Mouse (Mus musculus) heart, embryonic 13.5 days (tissue): Measurements from ENCODE around the gene Calr. TPM values are rescaled to one million over a fixed set of nuclear protein-coding genes. Genes with fewer than 3 reads are reported as not detected.

Experiments
- ATAC-seq: fragments of 200-750 bp; cut with Nextera tagmentation; 2 replicates; pipeline ENCODE4 v1.8.0; 2017; ENCODE audit warnings: moderate TSS enrichment; ENCODE audit not compliant: insufficient number of reproducible peaks, low FRiP score, low TSS enrichment; ENCODE audit errors: extremely low read depth
- H3K27ac ChIP-seq: fragments of 300-500 bp; sonication (generic); replicated peaks from 2 replicates; pipeline ENCODE4 v1.5.1; 2015; ENCODE audit warnings: moderate library complexity, mild to moderate bottlenecking, inconsistent platforms
- H3K27me3 ChIP-seq: fragments of 300-500 bp; sonication (generic); replicated peaks from 2 replicates; pipeline ENCODE4 v1.6.1; 2015; ENCODE audit warnings: mild to moderate bottlenecking, inconsistent platforms
- H3K36me3 ChIP-seq: fragments of 300-500 bp; sonication (generic); 2 replicates; pipeline ENCODE4 v1.6.1; 2015; ENCODE audit warnings: mild to moderate bottlenecking, inconsistent platforms
- H3K4me1 ChIP-seq: fragments of 300-500 bp; sonication (generic); 2 replicates; pipeline ENCODE4 v1.6.1; 2015; ENCODE audit warnings: inconsistent platforms
- H3K4me2 ChIP-seq: fragments of 300-500 bp; sonication (generic); 2 replicates; pipeline ENCODE4 v1.6.1; 2015; ENCODE audit warnings: inconsistent platforms, mild to moderate bottlenecking, moderate library complexity
- H3K4me3 ChIP-seq: fragments of 300-500 bp; sonication (generic); 2 replicates; pipeline ENCODE4 v1.5.1; 2015; ENCODE audit warnings: moderate library complexity, mild to moderate bottlenecking, inconsistent platforms
- H3K9ac ChIP-seq: fragments of 300-500 bp; sonication (generic); 2 replicates; pipeline ENCODE4 v1.6.1; 2015; ENCODE audit warnings: inconsistent platforms, mild to moderate bottlenecking, moderate library complexity
- H3K9me3 ChIP-seq: fragments of 300-500 bp; sonication (generic); 2 replicates; pipeline ENCODE4 v1.6.1; 2016; ENCODE audit warnings: inconsistent platforms
- WGBS: fragments of 180-500 bp; shearing (Covaris S2); methylation state at CpG from one replicate; pipeline ENCODE4 v1.1.7; 2015; ENCODE audit warnings: mixed read lengths; 5-methylcytosine and 5-hydroxymethylcytosine counted together
- polyA plus RNA-seq: library from polyadenylated mRNA; unstranded; fragments of >200 nt; fragmentation: Nextera tagmentation; extraction: Ambion mirVana; gene quantifications from 2 replicates; pipeline ENCODE4 v1.2.1, GENCODE M21; 2015

The Calr gene
- polyA plus RNA-seq, 1 experiment from 2014 or later, result 711 TPM

DNA sequence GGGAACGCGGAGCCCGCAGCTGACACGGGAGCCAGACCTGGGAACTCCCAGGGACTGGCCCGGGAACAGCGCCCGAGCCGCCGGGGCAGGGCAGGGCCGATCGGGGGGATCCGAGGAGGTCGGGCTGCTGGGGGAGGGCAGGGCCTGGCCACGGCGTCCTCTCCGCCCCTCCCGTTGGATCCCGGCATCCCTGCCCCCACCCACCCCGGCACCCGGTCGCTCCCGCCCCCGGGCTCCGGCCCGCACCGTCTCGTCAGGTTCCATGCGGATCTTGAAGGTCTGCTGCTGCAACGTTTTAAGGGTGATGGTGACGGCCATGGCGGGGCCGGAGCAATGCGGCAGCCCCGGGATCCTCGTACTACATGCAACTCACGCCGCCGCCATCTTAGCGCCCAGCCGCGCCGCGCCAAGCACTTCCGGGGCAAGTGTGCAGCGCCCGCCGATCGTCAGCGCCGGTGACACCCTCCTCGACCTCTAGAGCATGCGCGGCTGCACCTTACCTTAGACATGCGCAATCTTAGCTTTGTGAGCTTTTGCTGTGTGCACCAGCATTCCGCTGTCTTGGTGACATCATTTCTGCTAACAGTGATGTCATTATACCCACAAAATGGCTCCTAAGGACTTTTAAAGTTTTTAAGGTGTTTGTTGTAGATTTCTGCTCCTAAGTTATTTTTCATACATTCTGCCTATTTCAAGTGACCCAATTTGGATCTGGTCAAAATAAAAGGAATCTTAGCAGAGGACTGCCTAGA lies 6.3 kb downstream of the Calr start, which contains the start of gene Rad23a:
Rad23a (minus strand) TSS at position 418 of the 752 bp plus-strand sequence.
- peak; percentile 85 for ATAC-seq
- WGBS, result under 1% methylated on average over 55 of the region's 55 CpGs
- Histone ChIP-seq H3K27me3 (no peaks in the 10 kb centered on the region), H3K4me3 (peak within 1 kb of the TSS; percentile 87), H3K4me1 (peaks cover 67% of the 10 kb centered on the region), H3K36me3 (peaks cover 83% of the 10 kb centered on the region), H3K9me3 (no peaks in the 10 kb centered on the region), H3K27ac (peak within 1 kb of the TSS; percentile 92), H3K4me2 (peak within 1 kb of the TSS; percentile 79), H3K9ac (peak within 1 kb of the TSS; percentile 96)

DNA sequence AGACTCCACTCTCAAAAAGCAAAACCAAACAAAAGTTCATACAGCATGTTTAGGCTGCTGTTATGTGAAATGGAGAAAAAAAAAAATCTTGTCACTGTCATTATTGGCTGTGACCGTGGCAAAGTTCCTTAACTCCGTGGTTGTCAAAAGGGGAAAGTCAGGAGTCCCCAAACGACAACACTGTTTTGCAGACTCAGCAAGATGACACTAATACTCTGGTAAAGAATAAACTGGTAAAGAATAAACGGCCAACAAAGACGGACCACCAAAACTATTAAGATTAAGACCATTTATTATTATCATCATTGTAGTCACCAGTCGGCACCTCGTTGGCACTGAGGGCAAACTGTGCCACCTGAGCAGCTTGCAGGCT lies 6.9 kb downstream of the Calr start:
- peaks cover 83% of the 10 kb centered on the region for H3K36me3 ChIP-seq
- no peak for ATAC-seq
- H3K27me3 ChIP-seq, result no peaks in the 10 kb centered on the region
- H3K9me3 ChIP-seq, result no peaks in the 10 kb centered on the region
- peak overlapping the region; percentile 79 for H3K4me2 ChIP-seq
- H3K4me1 ChIP-seq, result peaks cover 66% of the 10 kb centered on the region
- peak overlapping the region; percentile 92 for H3K27ac ChIP-seq
- H3K9ac ChIP-seq, result peak overlapping the region; percentile 96
- peak overlapping the region; percentile 87 for H3K4me3 ChIP-seq
- 1% methylated on average over 7 of the region's 7 CpGs for WGBS

DNA sequence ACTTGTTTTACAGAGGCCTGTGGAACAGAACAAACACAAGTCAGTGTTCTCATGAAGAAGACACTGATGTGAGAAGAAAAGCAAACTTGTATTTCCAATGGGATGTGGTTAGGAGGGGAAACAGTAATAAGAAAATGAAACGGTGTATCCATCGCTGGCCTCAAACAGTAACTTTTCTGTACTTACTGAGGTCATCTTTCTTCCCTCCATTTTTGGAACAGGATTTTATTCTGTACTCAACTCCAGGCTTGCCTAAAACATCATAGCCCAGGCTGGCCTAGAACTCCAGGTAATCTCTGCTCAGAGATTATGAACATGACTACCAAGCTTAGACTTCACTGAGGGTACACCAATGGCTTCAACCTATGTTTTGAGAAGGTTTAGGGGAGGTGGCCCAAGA lies 7.3 kb downstream of the Calr start:
- H3K9ac ChIP-seq, result peak overlapping the region; percentile 96
- peak overlapping the region; percentile 92; the same call in 1 of the 2 replicates for H3K27ac ChIP-seq
- peak overlapping the region; percentile 79 for H3K4me2 ChIP-seq
- ATAC-seq, result no peak
- H3K27me3 ChIP-seq, result no peaks in the 10 kb centered on the region
- H3K9me3 ChIP-seq, result no peaks in the 10 kb centered on the region
- H3K4me3 ChIP-seq, result peak overlapping the region; percentile 87
- H3K36me3 ChIP-seq, result peaks cover 83% of the 10 kb centered on the region
- 84% methylated on average over 2 of the region's 2 CpGs for WGBS
- peaks cover 66% of the 10 kb centered on the region for H3K4me1 ChIP-seq

DNA sequence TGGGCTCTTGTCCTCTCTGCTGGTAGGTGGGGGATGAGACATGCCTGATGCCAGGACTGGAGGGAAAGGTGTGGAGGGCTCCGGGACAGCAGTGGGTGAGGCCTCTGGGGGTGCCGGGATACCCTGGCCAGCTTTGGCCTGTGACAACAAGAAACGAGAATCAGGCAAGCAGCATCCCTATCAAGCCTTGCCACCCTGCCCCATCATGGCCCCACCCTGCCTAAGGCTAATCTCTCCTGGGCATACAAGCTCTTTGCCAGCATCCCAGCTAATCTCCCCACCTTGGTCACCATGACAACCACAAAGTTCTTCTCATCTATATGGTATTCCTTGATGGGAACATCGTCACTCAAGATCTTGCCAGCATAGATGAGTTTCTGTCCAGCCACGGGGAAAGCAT lies 8.2 kb downstream of the Calr start:
- no peak for ATAC-seq
- H3K9ac ChIP-seq, result no peak overlapping the region

DNA sequence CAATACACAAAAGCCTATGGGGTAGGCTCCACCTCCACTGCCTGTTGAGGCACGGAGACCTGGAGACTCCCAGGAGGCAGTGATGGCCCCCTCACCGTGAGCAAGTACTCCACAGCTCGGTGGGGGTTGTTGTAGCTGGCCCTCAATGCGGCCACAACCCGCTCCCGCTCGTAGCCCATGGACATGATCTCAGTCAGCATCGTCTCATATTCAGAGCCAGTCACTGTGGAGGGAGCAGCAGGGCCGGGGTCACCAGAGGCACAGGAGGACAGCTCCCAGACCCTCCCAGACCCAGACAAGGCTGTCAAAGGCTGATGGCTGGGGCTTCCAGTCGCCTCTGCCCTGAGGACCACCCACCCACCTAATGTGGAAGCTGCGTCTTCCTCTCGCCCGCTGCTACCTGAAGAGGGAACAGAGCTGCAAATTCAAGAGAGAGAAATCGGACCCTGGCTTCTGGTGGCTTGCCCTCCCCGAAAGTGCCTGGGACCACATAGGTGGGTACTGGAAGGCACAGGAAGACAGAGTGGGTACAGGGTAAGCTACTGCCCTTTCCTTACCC lies 8.7 kb downstream of the Calr start:
- Histone ChIP-seq H3K9ac (peak overlapping the region; percentile 56; the same call in 1 of the 2 replicates), H3K27me3 (no peaks in the 10 kb centered on the region), H3K4me3 (peak overlapping the region; percentile 32), H3K9me3 (no peaks in the 10 kb centered on the region), H3K4me1 (peaks cover 67% of the 10 kb centered on the region), H3K27ac (no peak overlapping the region), H3K4me2 (peak overlapping the region; percentile 79), H3K36me3 (peaks cover 79% of the 10 kb centered on the region)
- ATAC-seq, result no peak
- 82% methylated on average over 15 of the region's 15 CpGs for WGBS

More for the DNA sequence above, 8.2 kb downstream of the Calr start:
- 75% methylated on average over 5 of the region's 5 CpGs for WGBS
- peak overlapping the region; percentile 87; the same call in 1 of the 2 replicates for H3K4me3 ChIP-seq
- peak overlapping the region; percentile 79; the same call in 1 of the 2 replicates for H3K4me2 ChIP-seq
- H3K27ac ChIP-seq, result no peak overlapping the region
- H3K9me3 ChIP-seq, result no peaks in the 10 kb centered on the region
- peaks cover 66% of the 10 kb centered on the region for H3K4me1 ChIP-seq
- peaks cover 83% of the 10 kb centered on the region for H3K36me3 ChIP-seq
- H3K27me3 ChIP-seq, result no peaks in the 10 kb centered on the region

DNA sequence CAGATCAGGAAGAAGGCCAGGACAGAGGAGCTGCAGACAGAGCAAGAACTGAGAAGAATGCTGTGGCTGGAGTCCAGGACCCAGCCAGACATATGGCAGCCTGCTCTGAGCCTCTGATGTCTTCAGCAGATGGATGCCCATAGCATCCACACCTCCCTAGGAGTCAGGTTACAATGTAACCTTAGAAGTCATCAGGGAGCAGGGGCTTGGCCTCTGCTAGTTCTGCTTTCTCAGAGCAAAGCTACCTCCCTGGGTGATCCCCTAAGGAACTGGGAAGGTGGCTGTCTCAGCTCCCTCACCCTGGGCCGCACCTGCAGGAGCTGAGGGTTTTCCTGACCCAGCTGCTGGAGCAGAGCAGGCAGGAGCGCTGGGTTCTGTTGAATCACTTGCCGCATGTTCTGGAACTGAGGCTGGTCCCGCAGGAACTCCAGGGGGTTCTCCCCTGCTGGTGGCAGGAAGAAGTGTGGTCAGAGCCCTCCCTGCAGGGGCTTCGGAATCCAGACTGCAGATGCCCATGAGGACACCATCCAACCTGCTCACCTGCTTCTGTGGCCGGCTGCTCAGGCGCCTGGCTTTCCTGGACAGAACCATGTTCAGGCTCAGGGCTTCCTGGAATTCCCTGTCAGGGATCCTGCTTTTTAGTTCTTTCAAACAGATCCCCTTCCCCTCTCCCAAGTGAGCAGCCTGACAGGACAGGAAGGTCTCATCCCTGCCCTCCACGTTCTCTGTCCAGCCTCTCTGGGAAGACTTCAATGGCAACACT lies 9.4 kb downstream of the Calr start:
- 58% methylated on average over 8 of the region's 8 CpGs for WGBS
- H3K9me3 ChIP-seq, result no peaks in the 10 kb centered on the region
- H3K4me2 ChIP-seq, result peak overlapping the region; percentile 79
- H3K4me1 ChIP-seq, result peaks cover 67% of the 10 kb centered on the region
- peak overlapping the region; percentile 32 for H3K4me3 ChIP-seq
- H3K36me3 ChIP-seq, result peaks cover 72% of the 10 kb centered on the region
- no peak for ATAC-seq
- no peaks in the 10 kb centered on the region for H3K27me3 ChIP-seq
- H3K9ac ChIP-seq, result peak overlapping the region; percentile 56; the same call in 1 of the 2 replicates
- 0 out of 2 replicates have a peak overlapping the region, but pooled peaks have one; percentile 12 for H3K27ac ChIP-seq

DNA sequence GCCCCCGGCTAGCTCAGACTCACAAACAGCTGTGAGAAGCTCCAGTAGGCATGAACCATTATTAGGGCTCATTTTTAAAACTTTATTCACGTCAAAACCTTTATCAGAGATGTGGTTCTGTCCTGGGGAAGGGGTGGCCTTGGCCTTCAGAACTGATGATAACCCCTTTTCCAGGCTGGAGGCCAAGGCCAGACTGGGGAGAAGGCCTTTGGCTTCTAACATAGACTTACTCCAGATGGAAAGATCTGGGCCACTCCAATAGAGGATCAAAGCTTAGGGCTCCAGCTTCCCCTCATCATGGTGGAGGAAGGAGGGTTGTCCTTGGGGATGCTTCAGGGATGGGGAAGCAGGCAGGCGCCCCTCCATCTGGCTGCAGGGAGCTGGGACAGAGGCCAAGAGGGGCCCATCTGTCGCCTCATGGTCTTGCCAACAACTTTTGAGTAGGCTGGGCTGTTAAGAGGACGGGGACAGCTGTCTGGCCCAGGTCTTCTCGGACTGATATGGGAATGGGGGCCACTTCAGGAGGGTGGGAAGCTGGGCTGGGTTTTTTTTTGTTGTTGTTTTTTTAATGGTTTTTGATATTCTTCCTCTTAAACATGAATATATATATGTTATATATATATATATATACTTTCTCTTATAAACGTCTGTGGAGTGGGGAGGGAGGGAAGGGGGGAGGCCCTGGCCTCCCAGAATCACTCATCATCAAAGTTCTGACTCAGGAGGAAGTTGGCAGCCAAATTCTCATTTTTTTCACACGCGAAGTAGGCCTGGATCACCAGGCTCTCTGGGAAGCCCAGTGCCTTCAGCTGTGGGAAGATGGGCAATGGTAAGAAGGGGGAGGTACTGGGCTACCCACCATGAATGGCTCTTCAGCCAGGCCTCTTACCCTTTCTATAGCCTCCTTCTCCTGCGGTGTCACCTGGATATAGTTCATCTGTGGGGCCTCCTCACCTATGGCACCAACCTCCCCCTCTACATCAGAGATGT lies 11.6 kb downstream of the Calr start:
- H3K4me1 ChIP-seq, result peaks cover 63% of the 10 kb centered on the region
- no peaks in the 10 kb centered on the region for H3K27me3 ChIP-seq
- no peak overlapping the region for H3K4me3 ChIP-seq
- peaks cover 59% of the 10 kb centered on the region for H3K36me3 ChIP-seq
- peak overlapping the region; percentile 58 for H3K27ac ChIP-seq
- no peaks in the 10 kb centered on the region for H3K9me3 ChIP-seq
- WGBS, result 53% methylated on average over 10 of the region's 10 CpGs
- peak overlapping the region; percentile 44; the same call in 1 of the 2 replicates for H3K9ac ChIP-seq
- H3K4me2 ChIP-seq, result peak overlapping the region; percentile 3; the same call in 1 of the 2 replicates
- ATAC-seq, result no peak

DNA sequence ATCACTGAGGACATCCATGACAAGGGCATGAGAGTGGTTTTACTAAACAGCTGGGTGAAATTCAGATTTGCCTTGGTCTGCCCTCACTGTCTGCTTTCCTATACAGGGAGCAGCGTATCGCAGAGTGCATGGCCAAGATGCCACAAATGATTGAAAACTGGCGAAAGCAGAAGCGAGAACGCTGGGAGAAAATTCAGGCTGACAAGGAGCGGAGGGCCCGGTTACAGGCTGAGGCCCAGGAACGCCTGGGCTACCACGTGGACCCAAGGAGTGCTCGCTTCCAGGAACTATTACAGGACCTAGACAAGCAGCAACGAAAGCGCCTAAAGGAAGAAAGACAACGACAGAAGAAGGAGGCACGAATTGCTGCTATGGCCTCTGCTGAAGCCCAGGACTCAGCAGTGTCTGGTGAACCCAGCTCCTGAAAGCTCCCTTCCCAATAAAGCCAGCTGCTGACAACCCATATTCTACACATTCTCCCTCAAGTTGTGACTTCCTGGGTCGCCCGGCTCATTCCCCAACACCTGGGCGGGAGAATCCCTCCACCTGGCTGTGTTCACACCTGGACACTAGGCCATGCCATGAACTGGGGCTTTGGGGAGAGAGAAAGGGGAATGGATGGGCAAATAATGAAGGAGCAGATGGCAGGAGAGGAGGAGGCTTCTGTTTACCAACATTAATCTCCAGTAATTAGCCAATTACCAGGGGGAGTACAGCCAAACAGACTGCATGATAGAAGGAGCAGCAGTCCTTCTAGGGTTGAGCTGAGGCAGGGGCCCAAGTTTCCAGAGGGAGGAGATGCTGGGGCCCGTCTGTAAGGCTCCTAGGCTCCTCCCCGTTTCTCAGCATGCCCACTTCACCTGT lies 12.5 kb downstream of the Calr start:
- peaks cover 58% of the 10 kb centered on the region for H3K36me3 ChIP-seq
- no peak overlapping the region for H3K4me3 ChIP-seq
- H3K9ac ChIP-seq, result peak overlapping the region; percentile 34; the same call in 1 of the 2 replicates
- H3K27me3 ChIP-seq, result no peaks in the 10 kb centered on the region
- 85% methylated on average over 19 of the region's 19 CpGs for WGBS
- ATAC-seq, result 0 out of 2 replicates have a peak, but pooled peaks have one; percentile 2
- H3K4me2 ChIP-seq, result peak overlapping the region; percentile 3; the same call in 1 of the 2 replicates
- H3K27ac ChIP-seq, result peak overlapping the region; percentile 58
- peaks cover 56% of the 10 kb centered on the region for H3K4me1 ChIP-seq
- no peaks in the 10 kb centered on the region for H3K9me3 ChIP-seq

DNA sequence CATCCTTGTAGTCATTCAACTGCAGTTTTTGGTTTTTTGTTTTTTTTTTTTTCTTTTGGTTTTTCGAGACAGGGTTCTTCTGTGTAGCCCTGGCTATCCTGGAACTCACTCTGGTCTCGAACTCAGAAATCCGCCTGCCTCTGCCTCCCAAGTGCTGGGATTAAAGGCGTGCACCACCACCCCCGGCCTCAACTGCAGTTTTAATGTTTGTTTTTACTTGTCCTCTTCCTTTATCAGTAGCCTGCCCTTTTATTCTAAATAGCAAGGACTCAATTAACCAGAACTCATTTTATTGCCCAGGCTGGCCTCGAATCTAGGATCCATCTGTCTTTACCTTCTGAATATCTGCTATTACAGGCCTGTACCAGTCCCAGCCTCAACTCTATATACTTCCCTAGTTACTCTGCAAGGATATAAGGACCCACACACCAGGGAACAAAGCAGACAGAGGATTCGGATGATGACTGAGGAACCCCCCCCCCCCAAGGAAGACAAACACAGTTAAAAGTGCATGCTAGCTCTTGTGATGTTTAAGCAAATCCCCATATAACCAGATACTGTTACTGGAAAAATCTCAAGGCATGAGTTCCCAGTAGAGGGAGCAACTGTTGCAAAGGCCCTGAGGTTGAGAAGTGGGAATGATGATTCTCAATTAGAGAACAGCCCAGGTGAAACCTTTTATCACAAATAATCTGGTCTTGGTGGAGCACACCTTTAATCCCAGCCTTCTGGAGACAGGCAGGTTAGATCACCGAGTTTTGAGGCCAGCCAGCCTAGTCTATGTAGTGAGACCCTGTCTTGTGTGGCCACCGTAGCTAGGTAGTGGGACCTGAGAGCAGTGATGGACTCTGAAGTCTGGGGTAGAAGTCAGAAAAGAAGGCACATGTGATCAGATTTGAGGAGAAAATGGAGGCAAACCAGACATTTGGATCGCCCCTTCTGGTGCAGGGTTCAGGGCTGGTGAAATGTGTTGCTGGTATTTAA lies 13.7 kb downstream of the Calr start:
- H3K9me3 ChIP-seq, result no peaks in the 10 kb centered on the region
- WGBS, result 55% methylated on average over 10 of the region's 10 CpGs
- ATAC-seq, result no peak
- peaks cover 46% of the 10 kb centered on the region for H3K36me3 ChIP-seq
- peak overlapping the region; percentile 99 for H3K4me3 ChIP-seq
- peaks cover 51% of the 10 kb centered on the region for H3K4me1 ChIP-seq
- H3K27me3 ChIP-seq, result no peaks in the 10 kb centered on the region
- H3K4me2 ChIP-seq, result peak overlapping the region; percentile 76
- peak overlapping the region; percentile 96 for H3K27ac ChIP-seq
- peak overlapping the region; percentile 99 for H3K9ac ChIP-seq
